In genomic region chr6:52240389-52241000, GRCm38 (mm10) we compare ENCODE assay signal across 9 mouse cellular contexts. TPM values are rescaled to one million over a fixed set of nuclear protein-coding genes. Genes with fewer than 3 reads are reported as not detected.
DNase-seq lines count a peak whose midpoint lies in the region; ATAC-seq and TF ChIP-seq lines count a peak whose summit lies in the region.
"Had no signal": no experiment of that assay in that cellular context is flagged by ENCODE, and none has a peak within 500 bp of the region (broad histone marks: within the 10 kb centered on the region; RNA-seq: fewer than 3 reads in every experiment).

Gene Hoxa10 (minus strand): TSS chr6:52240854.

- DNase-seq in B cell, adult 2 months, result peak; percentile 85 to 87
- DNase-seq in Patski (ENCODE audit: low read depth, low spot score), result no peak
- peak; percentile 78 to 86 for DNase-seq in heart, postnatal 14 days
- peak; percentile 95 to 97 for DNase-seq in kidney, postnatal 25 days
- DNase-seq in frontal cortex, postnatal 14 days (ENCODE audit: low spot score in 2 of 2), result no peak

- in situ Hi-C loops in Patski (cut with MboI; ENCODE audit: low pct_unique_long_range_greater_than_20kb), result loop anchor here (25.0 kb wide), 1 partner anchor 1253 kb away; no protein-coding TSS in a partner anchor

- H3K27me3 ChIP-seq in Patski, result no peaks in the 10 kb centered on the region
- H3K27me3 ChIP-seq in embryonic facial prominence, embryonic 15.5 days, result peaks cover 97% of the 10 kb centered on the region
- H3K27me3 ChIP-seq in stomach, embryonic 14.5 days (ENCODE audit: control insufficient read depth, insufficient read depth, low read length), result peaks cover 65% of the 10 kb centered on the region

- CTCF ChIA-PET in Patski (lab: Charles Lee), result interaction anchor here (0.7 to 3.4 kb wide), 15 partner anchors 9 to 80 kb away, joined by 3 to 20 read pairs (median 4); partner anchors contain the start of genes Hoxa7 and Hoxa9

- no peak within 1 kb of the TSS for H3K9ac ChIP-seq in embryonic facial prominence, embryonic 15.5 days
- no peak within 1 kb of the TSS for H3K9ac ChIP-seq in stomach, embryonic 14.5 days (replicated peaks; ENCODE audit: low read depth, low read length)

- no peak within 1 kb of the TSS for H3K27ac ChIP-seq in embryonic facial prominence, embryonic 15.5 days (replicated peaks)
- no peak within 1 kb of the TSS for H3K27ac ChIP-seq in stomach, embryonic 14.5 days (ENCODE audit: low read length)

- peak; percentile 59 for ATAC-seq in Patski
- ATAC-seq in embryonic facial prominence, embryonic 15.5 days (ENCODE audit: insufficient number of reproducible peaks, low FRiP score, low TSS enrichment, low read depth), result no peak
- peak; percentile 80 for ATAC-seq in megakaryocyte-erythroid progenitor cell, adult 5-6 weeks (replicated peaks; ENCODE audit: low FRiP score, low TSS enrichment, poor library complexity, severe bottlenecking)
- no peak for ATAC-seq in stomach, embryonic 14.5 days (ENCODE audit: insufficient number of reproducible peaks, insufficient read depth, low FRiP score, low read depth)

- H3K36me3 ChIP-seq in embryonic facial prominence, embryonic 15.5 days, result no peaks in the 10 kb centered on the region
- H3K36me3 ChIP-seq in stomach, embryonic 14.5 days (ENCODE audit: control insufficient read depth, insufficient read depth, low read length), result no peaks in the 10 kb centered on the region

- intact Hi-C loops in heart, postnatal 14 days (cut with DNase I), result no loop called here

- peak within 1 kb of the TSS; percentile 24 for H3K4me3 ChIP-seq in embryonic facial prominence, embryonic 15.5 days (replicated peaks)
- H3K4me3 ChIP-seq in stomach, embryonic 14.5 days (ENCODE audit: low read depth, low read length), result peak within 1 kb of the TSS; percentile 14
- H3K4me3 ChIP-seq: erythroblast, embryonic 14.5 days had no signal

- peak within 1 kb of the TSS; percentile 34 for H3K4me2 ChIP-seq in embryonic facial prominence, embryonic 15.5 days (replicated peaks)
- peak within 1 kb of the TSS; percentile 20; the same call in 1 of the 2 replicates for H3K4me2 ChIP-seq in stomach, embryonic 14.5 days (replicated peaks; ENCODE audit: low read depth, low read length)

- H3K9me3 ChIP-seq in embryonic facial prominence, embryonic 15.5 days (replicated peaks), result no peaks in the 10 kb centered on the region
- no peaks in the 10 kb centered on the region for H3K9me3 ChIP-seq in stomach, embryonic 14.5 days (ENCODE audit: control insufficient read depth, low read depth, low read length)

- POLR2A ChIA-PET in Patski (lab: Charles Lee), result interaction anchor here (0.7 to 37.4 kb wide), 7 partner anchors 12 to 771 kb away, joined by 3 to 778 read pairs (median 4); partner anchors contain the start of genes 5730596B20Rik, Cbx3, Gm28308 and Hnrnpa2b1

- peaks cover 14% of the 10 kb centered on the region for H3K4me1 ChIP-seq in embryonic facial prominence, embryonic 15.5 days
- H3K4me1 ChIP-seq in stomach, embryonic 14.5 days (ENCODE audit: control insufficient read depth, insufficient read depth, low read length), result no peaks in the 10 kb centered on the region; the same call in 1 of the 2 replicates

- no peak for TF ChIP-seq CTCF in Patski (IDR thresholded peaks at IDR 0.05)

- 2% methylated on average over 35 of the region's 35 CpGs for WGBS in embryonic facial prominence, embryonic 15.5 days
- WGBS in stomach, embryonic 14.5 days, result 1% methylated on average over 35 of the region's 35 CpGs

RNA-seq across cellular contexts. Expression of gene Hoxa10, which starts in this region (rescaled TPM):
- polyA plus RNA-seq in Patski (2021), result 104 TPM
- not detected in 2 replicates for polyA plus RNA-seq in embryonic facial prominence, embryonic 15.5 days (2015; fragmentation: Nextera tagmentation; extraction: Ambion mirVana)
- total RNA-seq in heart, postnatal 14 days (2021), result not detected
- not detected in 2 replicates for total RNA-seq in megakaryocyte-erythroid progenitor cell, adult 5-6 weeks (2014; fragmentation: Nextera tagmentation)
- 0.34 TPM in 1 of 2 replicates, not detected in the other for total RNA-seq in megakaryocyte-erythroid progenitor cell, adult 5-6 weeks (2017)
- not detected in 2 replicates for polyA plus RNA-seq in stomach, embryonic 14.5 days (2014; fragmentation: Nextera tagmentation; extraction: Ambion mirVana)
- polyA plus RNA-seq: erythroblast, embryonic 14.5 days had no signal

Comparison
In these comparisons a context has a peak if more than half of its experiments do, and no peak if none do; other contexts are left out.
1. RNA of gene Hoxa10 (polyA plus RNA-seq): 104 TPM in Patski (single experiment); not detected in embryonic facial prominence, embryonic 15.5 days and not detected in stomach, embryonic 14.5 days; every median in the first group is over 100 times any median in the second.
2. Peak in DNase-seq in heart, postnatal 14 days; RNA of the gene not detected or under 1 TPM.
3. Peak in ATAC-seq in megakaryocyte-erythroid progenitor cell, adult 5-6 weeks; RNA of the gene not detected or under 1 TPM.
4. DNase-seq: peak in B cell, adult 2 months (2 of 2) and kidney, postnatal 25 days (2 of 2); none in Patski (single experiment) and frontal cortex, postnatal 14 days (0 of 2).